Mouse (Mus musculus) myocyte (in vitro differentiated cells): ENCODE results near the gene C77080.
A peak's percentile ranks its signal among the peaks of the same experiment; 100 is the strongest.

Experiments used
- CEBPB ChIP-seq: IDR thresholded peaks from 2 replicates; pipeline ENCODE4 v1.6.1; 2011; ENCODE audit warnings: mild to moderate bottlenecking, moderate library complexity; ENCODE audit not compliant: poor library complexity, insufficient read depth, severe bottlenecking
- E2F4 ChIP-seq: IDR thresholded peaks from one replicate; pipeline ENCODE4 v1.6.1; 2011; ENCODE audit warnings: mild to moderate bottlenecking, control low read depth, moderate library complexity; ENCODE audit not compliant: insufficient read depth
- MAX ChIP-seq: IDR thresholded peaks from one replicate; pipeline ENCODE4 v1.6.1; 2011; ENCODE audit warnings: low read depth, mild to moderate bottlenecking, control low read depth
- MYOG ChIP-seq, 3 experiments: IDR thresholded peaks; one replicate each; pipeline ENCODE4 v1.6.1; 2011; ENCODE audit warnings: control low read depth in 2 of 3, low read depth in 2 of 3, mild to moderate bottlenecking in 2 of 3; ENCODE audit not compliant: insufficient read length in 2 of 3, control insufficient read depth in 1 of 3, insufficient read depth in 1 of 3
- POLR2A ChIP-seq: IDR thresholded peaks from one replicate; pipeline ENCODE4 v1.6.1; 2011; ENCODE audit warnings: low read depth, mild to moderate bottlenecking, control low read depth, moderate library complexity; ENCODE audit not compliant: insufficient read length
- POLR2AphosphoS2 ChIP-seq: IDR thresholded peaks from one replicate; pipeline ENCODE4 v1.6.1; 2011; ENCODE audit warnings: low read depth, control low read depth; ENCODE audit not compliant: insufficient read length
- REST ChIP-seq: IDR thresholded peaks from one replicate; pipeline ENCODE4 v1.6.1; 2011; ENCODE audit warnings: mild to moderate bottlenecking, control low read depth, moderate library complexity; ENCODE audit not compliant: insufficient read depth, insufficient read length
- TCF12 ChIP-seq: IDR thresholded peaks from one replicate; pipeline ENCODE4 v1.6.1; 2011; ENCODE audit warnings: mild to moderate bottlenecking, control low read depth; ENCODE audit not compliant: poor library complexity, insufficient read depth, severe bottlenecking
- TCF3 ChIP-seq: IDR thresholded peaks from one replicate; pipeline ENCODE4 v1.6.1; 2011; ENCODE audit warnings: low read depth, control low read depth; ENCODE audit not compliant: insufficient read length
- USF1 ChIP-seq: IDR thresholded peaks from one replicate; pipeline ENCODE4 v1.6.1; 2011; ENCODE audit warnings: low read depth, mild to moderate bottlenecking, control low read depth, moderate library complexity

DNA sequence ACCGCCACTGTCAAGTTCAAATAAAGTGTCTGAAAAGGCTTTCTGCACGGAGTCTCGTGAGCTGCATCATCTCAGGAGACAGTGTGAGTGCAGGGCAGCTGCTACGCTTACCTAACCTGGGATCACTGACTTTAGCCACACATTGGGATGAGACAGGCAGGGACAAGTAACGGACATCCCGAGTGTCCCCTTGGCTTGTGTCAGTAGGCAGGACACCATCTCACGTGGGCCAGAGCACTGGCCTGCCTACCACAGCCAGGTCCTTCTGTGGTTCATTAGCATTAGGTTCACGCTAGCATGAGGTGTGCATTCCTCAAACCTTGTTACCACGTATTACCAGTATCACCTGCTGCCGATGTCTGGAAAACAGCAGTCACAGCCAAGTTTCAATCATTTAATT is 42.0 kb downstream of the C77080 start:
- TF ChIP-seq MAX (no peak), TCF12 (no peak), USF1 (no peak), TCF3 (no peak), REST (no peak), E2F4 (no peak), MYOG (IDR thresholded peaks at IDR 0.05; ENCODE audit: control insufficient read depth in 1 of 3, insufficient read depth in 1 of 3, insufficient read length in 2 of 3, low read depth in 2 of 3) (no peak), CEBPB (no peak), POLR2A (peak; percentile 71), POLR2AphosphoS2 (peak; percentile 99)
